Mouse (Mus musculus): ENCODE measurements around the gene Dhx15.

GRCm38 (mm10) chr5:52226677-52227076 lies 36.4 kb upstream of the Dhx15 start:
- TF ChIP-seq CTCF (IDR thresholded peaks at IDR 0.05; ENCODE audit: control insufficient read depth, insufficient read depth, low read length): no peak
- TF ChIP-seq POLR2A (IDR thresholded peaks at IDR 0.05; ENCODE audit: borderline replicate concordance, control insufficient read depth, low read depth, low read length): no peak
